Mouse (Mus musculus) megakaryocyte, embryonic 14.5 days (primary cell): ENCODE measurements around the gene Mttp.

Source experiments
- FLI1 ChIP-seq: IDR thresholded peaks from 2 replicates; pipeline ENCODE4 v1.6.1; 2012; ENCODE audit warnings: low read length, inconsistent platforms, mixed read lengths
- GATA1 ChIP-seq: IDR thresholded peaks from 3 replicates; pipeline ENCODE4 v1.6.1; 2012; ENCODE audit warnings: mixed read lengths, low read length, inconsistent platforms, borderline replicate concordance

GRCm38 (mm10) chr3:138118392-138118791, 26.4 kb downstream of the Mttp start:
- no peak for TF ChIP-seq FLI1
- TF ChIP-seq GATA1, result no peak
